32 mouse cellular contexts compared by ENCODE assay signal in genomic region chr14:54720041-54720440, GRCm38 (mm10). TPM values are rescaled to one million over a fixed set of nuclear protein-coding genes. Genes with fewer than 3 reads are reported as not detected.
"Had no signal": no experiment of that assay in that cellular context is flagged by ENCODE, and none has a peak within 500 bp of the region (broad histone marks: within the 10 kb centered on the region; RNA-seq: fewer than 3 reads in every experiment).

No protein-coding gene starts in this region.

- H3K36me3 ChIP-seq: embryonic facial prominence, embryonic 10.5 days; embryonic facial prominence, embryonic 12.5 days; embryonic facial prominence, embryonic 13.5 days; embryonic facial prominence, embryonic 15.5 days; forebrain, embryonic 10.5 days; forebrain, embryonic 12.5 days; forebrain, embryonic 15.5 days; heart, embryonic 10.5 days had no signal

- H3K4me1 ChIP-seq: embryonic facial prominence, embryonic 12.5 days; embryonic facial prominence, embryonic 15.5 days; forebrain, embryonic 12.5 days had no signal

- H3K4me3 ChIP-seq: embryonic facial prominence, embryonic 10.5 days; embryonic facial prominence, embryonic 12.5 days; embryonic facial prominence, embryonic 13.5 days; embryonic facial prominence, embryonic 15.5 days; erythroblast, embryonic 14.5 days; forebrain, embryonic 10.5 days; forebrain, embryonic 12.5 days; forebrain, embryonic 13.5 days; forebrain, embryonic 15.5 days; heart, adult 2 months; heart, embryonic 10.5 days had no signal

- H3K27me3 ChIP-seq: embryonic facial prominence, embryonic 12.5 days; forebrain, embryonic 15.5 days had no signal

- H3K27ac ChIP-seq: embryonic facial prominence, embryonic 10.5 days; embryonic facial prominence, embryonic 12.5 days; embryonic facial prominence, embryonic 13.5 days; embryonic facial prominence, embryonic 15.5 days; forebrain, embryonic 10.5 days; forebrain, embryonic 12.5 days; forebrain, embryonic 13.5 days; forebrain, embryonic 15.5 days; heart, adult 2 months; heart, embryonic 10.5 days had no signal

- DNase-seq: cerebellum, adult 2 months; cerebellum, adult 8-10 months; cerebellum, postnatal 36 days; embryo, embryonic 11 days; forebrain, postnatal 0 days; gastrocnemius, postnatal 14 days; gastrocnemius, postnatal 25 days; gastrocnemius, postnatal 36 days; heart, adult 11 months; heart, adult 18-20 months; heart, adult 2 months had no signal

- H3K9ac ChIP-seq: embryonic facial prominence, embryonic 12.5 days; embryonic facial prominence, embryonic 13.5 days; embryonic facial prominence, embryonic 15.5 days; forebrain, embryonic 12.5 days; forebrain, embryonic 13.5 days; forebrain, embryonic 15.5 days; forebrain, postnatal 0 days had no signal

RNA-seq across cellular contexts. Expression of gene Cebpe, which starts 8.1 kb away (rescaled TPM):
- total RNA-seq: gastrocnemius, adult 18-20 months; gastrocnemius, adult 8-10 months; gastrocnemius, postnatal 14 days; gastrocnemius, postnatal 25 days; gastrocnemius, postnatal 36 days; gastrocnemius, postnatal 4 days; heart, adult 18-20 months; heart, adult 2 months; heart, adult 8-10 months had no signal
- polyA plus RNA-seq: cortical plate, adult 2 months; embryonic facial prominence, embryonic 10.5 days; embryonic facial prominence, embryonic 13.5 days; embryonic facial prominence, embryonic 15.5 days; forebrain, embryonic 10.5 days; forebrain, embryonic 11.5 days; forebrain, embryonic 12.5 days; forebrain, embryonic 13.5 days; forebrain, embryonic 14.5 days; forebrain, embryonic 15.5 days; forebrain, embryonic 16.5 days; forebrain, postnatal 0 days; frontal cortex, adult 2 months; heart, embryonic 10.5 days; heart, embryonic 11.5 days had no signal

RNA-seq across cellular contexts. Expression of gene Gm29776, which starts 21.4 kb away (rescaled TPM):
- total RNA-seq: gastrocnemius, adult 18-20 months; gastrocnemius, adult 8-10 months; gastrocnemius, postnatal 14 days; gastrocnemius, postnatal 25 days; gastrocnemius, postnatal 36 days; granulocyte monocyte progenitor cell, adult 5-6 weeks; heart, adult 18-20 months; heart, adult 2 months; heart, adult 8-10 months had no signal
- polyA plus RNA-seq: erythroblast, embryonic 14.5 days; forebrain, embryonic 10.5 days; forebrain, embryonic 12.5 days; forebrain, embryonic 13.5 days had no signal
